Mouse (Mus musculus) kidney, adult 2 months (tissue): ENCODE data around the gene Neurod4.

Experiments
- CTCF ChIP-seq: fragments of 200-500 bp; conservative IDR thresholded peaks from 2 replicates; pipeline ENCODE4 v1.5.1; 2011; ENCODE audit warnings: low read depth, mild to moderate bottlenecking, control low read depth, low read length, moderate library complexity, mixed read lengths; ENCODE audit not compliant: insufficient read depth, insufficient read length
- POLR2A ChIP-seq: fragments of 200-500 bp; IDR thresholded peaks from one replicate; pipeline ENCODE4 v1.6.1; 2011; ENCODE audit warnings: low read depth, low read length, control low read depth

- TF ChIP-seq POLR2A (no peak), CTCF (no peak)
Observed at GRCm38 (mm10) chr10:130232117-130232516, 47.9 kb downstream of the Neurod4 start.
